Mouse (Mus musculus): ENCODE measurements at regions not wholly inside any gene's neighbourhood (a gene's known extent, or its start where the extent isn't known, plus 50 kb on each side); places are given as distances from the start of the nearest gene placed in this dataset.

DNA sequence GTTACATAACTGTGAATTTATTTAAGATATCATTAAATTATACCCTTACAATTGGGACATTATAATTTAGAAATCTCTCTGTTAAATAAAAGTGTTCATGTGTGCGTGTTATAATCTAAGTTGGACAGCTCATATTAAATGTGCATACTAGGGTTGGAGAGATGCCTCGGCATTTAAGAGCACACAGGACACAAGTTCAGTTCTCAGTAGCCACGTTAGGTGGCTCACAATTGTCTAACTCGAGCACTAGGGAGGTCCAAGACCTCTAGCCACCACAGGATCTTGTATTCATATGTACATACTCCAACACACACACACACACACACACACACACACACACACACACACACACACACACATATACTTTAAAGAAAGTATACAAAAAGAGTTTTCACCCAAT, 56.0 kb downstream of the Foxf2 start:
- DNase-seq (ENCODE audit: low spot score): no peak
- H3K9me3 ChIP-seq (replicated peaks): no peaks in the 10 kb centered on the region

DNA sequence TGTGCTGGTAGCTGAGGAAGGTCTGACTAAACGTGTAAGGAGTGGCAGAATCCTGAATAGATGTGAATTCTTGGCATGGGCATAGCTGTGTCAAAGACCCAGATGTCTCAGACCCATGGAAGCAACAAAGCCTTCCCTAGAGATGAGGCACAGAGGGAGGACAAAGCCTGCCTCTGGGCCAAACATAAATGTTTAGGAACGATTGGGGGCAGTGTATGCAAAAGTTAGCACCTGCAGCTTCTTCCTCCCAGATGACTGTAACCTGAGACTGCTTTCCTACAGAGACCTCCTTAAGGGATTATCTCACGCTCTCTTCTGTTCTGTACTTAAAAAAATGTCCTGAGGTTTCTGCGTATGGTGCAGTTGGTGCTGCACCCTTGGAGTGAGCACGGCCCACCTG, 57.7 kb downstream of the Foxf2 start:
- 45% methylated on average over 5 of the region's 5 CpGs for WGBS
- H3K27ac ChIP-seq (replicated peaks): no peak overlapping the region
- no peaks in the 10 kb centered on the region for H3K4me1 ChIP-seq
- DNase-seq (ENCODE audit: low spot score): no peak
- H3K36me3 ChIP-seq: no peaks in the 10 kb centered on the region
- no peaks in the 10 kb centered on the region for H3K27me3 ChIP-seq (ENCODE audit: low read depth, poor library complexity, severe bottlenecking)
- H3K4me3 ChIP-seq: no peak overlapping the region
- H3K9me3 ChIP-seq (replicated peaks): no peaks in the 10 kb centered on the region

More for the DNA sequence above, 56.0 kb downstream of the Foxf2 start:
- Histone ChIP-seq H3K4me1 (no peaks in the 10 kb centered on the region), H3K4me3 (no peak overlapping the region), H3K27ac (replicated peaks) (no peak overlapping the region), H3K27me3 (ENCODE audit: low read depth, poor library complexity, severe bottlenecking) (no peaks in the 10 kb centered on the region), H3K36me3 (no peaks in the 10 kb centered on the region)
- WGBS: 88% methylated on average over 4 of the region's 4 CpGs

DNA sequence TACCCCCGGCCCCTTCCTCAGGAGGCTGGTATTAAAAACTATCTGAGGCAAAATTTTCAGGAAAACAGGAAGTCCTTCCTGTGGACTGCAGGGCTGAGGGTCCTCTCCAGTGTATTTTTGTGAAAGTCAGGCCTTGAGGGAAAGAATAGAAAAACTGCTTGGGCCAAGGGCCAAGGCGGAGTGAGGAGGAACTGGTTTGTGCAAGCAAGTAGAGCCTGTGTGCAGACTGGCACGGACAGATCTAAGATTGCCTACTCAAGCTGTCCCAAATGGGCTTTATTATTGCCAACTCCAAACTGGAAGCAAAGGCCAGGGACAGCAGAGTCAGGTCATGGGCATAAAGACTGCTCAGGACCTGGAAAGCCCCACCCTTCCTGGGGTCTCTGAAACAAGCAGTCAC, 62.9 kb downstream of the Foxf2 start:
- no peak for DNase-seq (ENCODE audit: low spot score)
- 87% methylated on average over 3 of the region's 3 CpGs for WGBS
- H3K27ac ChIP-seq (replicated peaks): no peak overlapping the region

DNA sequence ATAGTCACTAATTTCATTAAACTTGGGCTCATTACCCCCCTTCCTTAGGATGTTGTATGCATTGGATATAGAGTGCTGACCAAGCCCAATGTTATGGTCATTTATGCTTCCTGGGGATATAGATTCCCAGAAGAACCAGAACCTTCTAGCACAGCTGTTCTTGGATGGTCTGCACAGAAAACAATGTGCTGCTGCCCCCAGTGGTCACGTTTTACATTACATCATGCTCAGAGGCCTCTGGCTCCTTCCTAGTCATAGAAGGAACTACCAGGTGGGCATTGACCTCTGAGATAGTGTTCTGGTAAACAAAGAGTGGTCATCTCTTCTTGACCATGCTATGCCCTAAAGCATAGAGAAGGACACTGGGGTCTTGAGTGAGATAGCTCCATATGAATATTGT, 63.7 kb downstream of the Foxf2 start:
- no peaks in the 10 kb centered on the region for H3K36me3 ChIP-seq
- H3K27me3 ChIP-seq (ENCODE audit: low read depth, poor library complexity, severe bottlenecking): no peaks in the 10 kb centered on the region
- no peaks in the 10 kb centered on the region for H3K4me1 ChIP-seq
- H3K27ac ChIP-seq (replicated peaks): no peak overlapping the region
- H3K4me3 ChIP-seq: no peak overlapping the region
- peak; percentile 25 for DNase-seq (ENCODE audit: low spot score)
- 2% methylated on average over 1 of the region's 1 CpGs for WGBS
- no peaks in the 10 kb centered on the region for H3K9me3 ChIP-seq (replicated peaks)

More for the DNA sequence above, 62.9 kb downstream of the Foxf2 start:
- Histone ChIP-seq H3K9me3 (replicated peaks) (no peaks in the 10 kb centered on the region), H3K4me3 (no peak overlapping the region), H3K4me1 (no peaks in the 10 kb centered on the region), H3K36me3 (no peaks in the 10 kb centered on the region), H3K27me3 (ENCODE audit: low read depth, poor library complexity, severe bottlenecking) (no peaks in the 10 kb centered on the region)

DNA sequence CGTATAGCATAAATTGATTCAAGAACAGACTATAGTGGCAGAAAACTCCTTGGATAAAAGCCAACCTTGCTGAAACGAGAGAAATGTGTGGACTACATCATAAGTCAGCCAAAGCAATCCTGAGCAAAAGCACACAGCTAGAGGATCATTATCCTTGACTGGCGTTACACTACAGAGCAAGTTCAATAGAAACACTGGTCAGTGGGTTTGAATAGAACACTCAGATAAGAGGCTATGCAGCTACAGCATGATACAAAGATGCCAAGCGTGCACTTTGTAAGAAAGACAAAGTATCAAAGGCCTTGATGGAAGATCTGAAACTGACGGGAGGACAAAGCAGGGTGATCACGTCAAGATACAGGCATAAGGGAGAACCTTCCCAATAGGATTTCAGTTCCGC, 70.1 kb downstream of the Foxf2 start:
- Histone ChIP-seq H3K27me3 (ENCODE audit: low read depth, poor library complexity, severe bottlenecking) (no peaks in the 10 kb centered on the region), H3K36me3 (no peaks in the 10 kb centered on the region), H3K9me3 (replicated peaks) (no peaks in the 10 kb centered on the region), H3K4me3 (no peak overlapping the region), H3K4me1 (no peaks in the 10 kb centered on the region), H3K27ac (replicated peaks) (no peak overlapping the region)
- DNase-seq (ENCODE audit: low spot score): no peak
- WGBS: 70% methylated on average over 7 of the region's 7 CpGs

DNA sequence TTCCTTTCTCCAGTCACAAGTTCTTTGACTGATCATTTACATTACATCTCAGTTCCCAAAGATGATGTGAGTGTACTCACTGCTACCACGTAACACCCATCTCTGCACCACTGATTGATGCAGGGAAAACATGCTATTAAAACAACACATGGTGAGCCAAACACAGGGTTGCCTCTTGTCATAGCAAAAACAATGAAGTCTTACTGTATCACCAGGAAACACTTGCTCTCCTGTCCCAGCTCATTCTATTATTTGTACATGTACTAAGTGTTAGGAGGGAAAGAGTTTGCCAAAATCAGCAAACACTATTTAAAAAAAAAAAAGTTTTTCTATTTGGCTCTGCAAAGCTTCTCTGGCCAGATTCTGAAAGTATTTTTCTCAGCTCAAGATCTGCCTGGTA, 78.6 kb downstream of the Foxf2 start:
- Histone ChIP-seq H3K4me1 (no peaks in the 10 kb centered on the region), H3K9me3 (replicated peaks) (no peaks in the 10 kb centered on the region), H3K27me3 (ENCODE audit: low read depth, poor library complexity, severe bottlenecking) (no peaks in the 10 kb centered on the region), H3K36me3 (no peaks in the 10 kb centered on the region), H3K27ac (replicated peaks) (no peak overlapping the region), H3K4me3 (no peak overlapping the region)
- DNase-seq (ENCODE audit: low spot score): no peak
- WGBS: 81% methylated on average over 1 of the region's 1 CpGs

DNA sequence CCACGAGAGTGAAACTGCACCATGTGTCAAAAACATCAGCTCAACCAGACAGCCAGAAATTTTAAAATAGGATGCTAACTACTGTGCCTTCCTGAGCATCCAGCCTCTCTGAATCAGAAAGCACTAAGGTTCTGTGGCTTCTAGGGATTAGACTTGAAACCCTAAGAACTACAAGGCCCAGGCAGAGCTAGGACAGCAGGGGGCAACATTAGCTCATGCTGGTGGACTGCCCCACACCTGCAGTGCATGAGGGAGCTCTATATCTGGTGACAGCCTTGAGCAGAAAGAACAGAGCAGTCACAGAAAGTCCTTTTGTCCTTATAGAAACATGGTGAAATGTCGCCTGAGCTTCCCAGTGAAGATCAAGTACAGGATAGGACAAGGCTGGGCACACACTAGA, 79.8 kb downstream of the Foxf2 start:
- no peak for DNase-seq (ENCODE audit: low spot score)
- Histone ChIP-seq H3K27me3 (ENCODE audit: low read depth, poor library complexity, severe bottlenecking) (no peaks in the 10 kb centered on the region), H3K4me3 (no peak overlapping the region), H3K9me3 (replicated peaks) (no peaks in the 10 kb centered on the region), H3K27ac (replicated peaks) (no peak overlapping the region), H3K36me3 (no peaks in the 10 kb centered on the region), H3K4me1 (no peaks in the 10 kb centered on the region)
- 84% methylated on average over 2 of the region's 2 CpGs for WGBS

DNA sequence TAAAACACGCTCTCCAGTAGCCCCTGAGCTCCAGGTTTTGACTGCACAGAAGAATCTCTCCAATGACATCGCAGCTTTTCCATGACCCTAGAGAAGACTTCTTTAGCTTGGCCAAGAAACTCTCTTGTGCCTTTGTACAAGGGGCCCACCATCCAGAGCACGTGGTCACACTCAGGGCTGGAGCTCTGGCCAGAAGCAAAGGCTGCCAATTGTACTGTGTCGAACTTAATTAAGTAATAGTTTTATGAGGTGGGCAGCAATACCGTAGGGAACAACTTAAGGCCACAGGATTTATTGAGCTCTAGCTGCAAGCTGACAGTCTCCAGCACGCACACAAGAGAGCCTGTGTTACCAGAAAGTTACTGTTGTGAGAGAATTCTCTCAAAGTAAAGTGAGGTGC, 85.1 kb downstream of the Foxf2 start:
- Histone ChIP-seq H3K27ac (replicated peaks) (no peak overlapping the region), H3K36me3 (no peaks in the 10 kb centered on the region), H3K4me1 (no peaks in the 10 kb centered on the region), H3K27me3 (ENCODE audit: low read depth, poor library complexity, severe bottlenecking) (no peaks in the 10 kb centered on the region), H3K4me3 (no peak overlapping the region), H3K9me3 (replicated peaks) (no peaks in the 10 kb centered on the region)
- WGBS: 86% methylated on average over 6 of the region's 6 CpGs
- DNase-seq (ENCODE audit: low spot score): no peak

DNA sequence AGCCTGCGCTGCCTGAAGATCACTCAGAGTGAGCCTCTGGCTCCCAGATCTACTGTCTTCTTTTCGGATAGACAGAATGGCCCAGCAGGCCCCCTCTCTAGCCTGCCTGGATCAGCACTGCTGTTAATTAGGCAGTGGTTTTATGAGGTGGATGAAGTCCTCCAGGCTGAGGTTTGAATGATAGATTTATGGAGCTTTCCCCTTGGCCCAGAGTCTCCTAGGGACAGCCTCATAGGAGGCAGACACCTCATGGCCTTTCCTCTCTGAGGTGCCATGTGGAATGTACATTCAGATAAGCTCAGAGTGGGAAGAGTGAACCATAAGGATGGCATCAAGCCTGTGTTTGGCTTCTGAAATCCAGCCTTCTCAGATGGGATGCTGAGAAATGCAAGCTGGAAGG, 90.1 kb downstream of the Foxf2 start:
- no peak for DNase-seq (ENCODE audit: low spot score)
- Histone ChIP-seq H3K27ac (replicated peaks) (no peak overlapping the region), H3K4me3 (no peak overlapping the region), H3K27me3 (ENCODE audit: low read depth, poor library complexity, severe bottlenecking) (no peaks in the 10 kb centered on the region), H3K4me1 (no peaks in the 10 kb centered on the region), H3K9me3 (replicated peaks) (no peaks in the 10 kb centered on the region), H3K36me3 (no peaks in the 10 kb centered on the region)
- 83% methylated on average over 2 of the region's 2 CpGs for WGBS

DNA sequence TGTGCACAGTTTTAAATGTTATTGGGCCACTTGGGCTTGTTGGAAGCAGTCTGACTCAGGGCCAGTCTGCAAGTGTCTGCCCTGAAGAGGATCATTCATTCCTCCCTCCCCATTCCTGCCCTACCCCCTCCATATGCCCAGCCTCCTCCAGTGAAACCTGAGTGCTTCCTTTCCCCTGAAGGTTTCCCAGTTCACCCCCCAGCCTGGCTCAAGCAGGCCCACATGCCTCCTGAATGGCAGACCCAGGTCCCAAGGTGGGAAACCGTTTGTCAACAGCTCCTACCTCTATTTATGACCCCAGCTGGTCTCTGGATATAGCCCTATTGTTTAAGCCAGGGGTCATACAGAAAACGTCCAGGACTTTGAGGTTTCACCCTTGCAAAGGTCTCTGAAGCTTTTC, 89.7 kb upstream of the Foxc1 start:
- no peaks in the 10 kb centered on the region for H3K27me3 ChIP-seq (ENCODE audit: low read depth, poor library complexity, severe bottlenecking)
- H3K4me1 ChIP-seq: no peaks in the 10 kb centered on the region
- no peaks in the 10 kb centered on the region for H3K9me3 ChIP-seq (replicated peaks)
- DNase-seq (ENCODE audit: low spot score): no peak
- H3K36me3 ChIP-seq: no peaks in the 10 kb centered on the region
- WGBS: 45% methylated on average over 2 of the region's 2 CpGs
- H3K4me3 ChIP-seq: no peak overlapping the region
- H3K27ac ChIP-seq (replicated peaks): no peak overlapping the region

DNA sequence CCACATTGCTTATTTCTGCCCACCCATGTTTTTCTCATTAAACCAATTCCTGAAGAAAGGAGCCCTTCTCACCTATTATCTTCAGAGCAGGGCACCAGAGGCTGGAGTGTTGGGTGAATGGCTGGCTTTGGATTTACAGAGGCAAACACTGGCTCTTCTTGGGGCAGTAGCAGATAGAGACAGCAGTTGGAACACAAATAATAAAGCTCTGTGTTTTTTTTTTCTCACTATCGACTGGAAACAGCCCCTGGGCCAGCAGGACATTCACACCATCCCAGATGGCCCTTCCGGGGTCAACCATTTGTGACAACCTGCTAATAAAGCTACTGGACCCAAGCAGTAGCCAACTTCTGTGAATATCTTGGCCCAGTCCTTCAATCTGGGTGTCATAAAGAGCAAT, 85.7 kb upstream of the Foxc1 start:
- Histone ChIP-seq H3K4me1 (no peaks in the 10 kb centered on the region), H3K36me3 (no peaks in the 10 kb centered on the region), H3K27me3 (ENCODE audit: low read depth, poor library complexity, severe bottlenecking) (no peaks in the 10 kb centered on the region), H3K4me3 (no peak overlapping the region), H3K9me3 (replicated peaks) (no peaks in the 10 kb centered on the region), H3K27ac (replicated peaks) (no peak overlapping the region)
- 71% methylated on average over 2 of the region's 2 CpGs for WGBS
- no peak for DNase-seq (ENCODE audit: low spot score)

DNA sequence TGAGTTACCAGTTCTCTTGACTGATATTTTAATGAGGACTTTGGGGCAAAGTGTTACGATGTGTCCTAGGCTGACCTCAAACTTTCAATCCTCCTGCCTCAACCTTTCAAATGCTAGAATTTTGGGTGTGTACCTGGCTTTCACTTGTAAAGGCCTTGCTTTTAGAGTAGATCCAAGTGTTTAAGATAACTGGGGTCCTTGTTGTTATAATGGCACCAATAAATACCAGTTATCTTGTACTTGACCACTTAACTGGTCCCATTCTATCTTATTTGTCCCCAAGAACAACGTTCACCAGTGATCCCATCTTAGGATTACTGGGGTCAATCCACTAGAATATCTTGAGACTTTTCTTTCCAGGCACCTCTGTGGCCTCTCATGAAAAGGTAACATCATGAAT, 77.6 kb upstream of the Foxc1 start:
- H3K36me3 ChIP-seq: no peaks in the 10 kb centered on the region
- WGBS: 96% methylated on average over 2 of the region's 2 CpGs
- H3K4me1 ChIP-seq: no peaks in the 10 kb centered on the region
- H3K27ac ChIP-seq (replicated peaks): no peak overlapping the region
- H3K9me3 ChIP-seq (replicated peaks): no peaks in the 10 kb centered on the region
- no peak for DNase-seq (ENCODE audit: low spot score)
- H3K4me3 ChIP-seq: no peak overlapping the region
- H3K27me3 ChIP-seq (ENCODE audit: low read depth, poor library complexity, severe bottlenecking): no peaks in the 10 kb centered on the region

DNA sequence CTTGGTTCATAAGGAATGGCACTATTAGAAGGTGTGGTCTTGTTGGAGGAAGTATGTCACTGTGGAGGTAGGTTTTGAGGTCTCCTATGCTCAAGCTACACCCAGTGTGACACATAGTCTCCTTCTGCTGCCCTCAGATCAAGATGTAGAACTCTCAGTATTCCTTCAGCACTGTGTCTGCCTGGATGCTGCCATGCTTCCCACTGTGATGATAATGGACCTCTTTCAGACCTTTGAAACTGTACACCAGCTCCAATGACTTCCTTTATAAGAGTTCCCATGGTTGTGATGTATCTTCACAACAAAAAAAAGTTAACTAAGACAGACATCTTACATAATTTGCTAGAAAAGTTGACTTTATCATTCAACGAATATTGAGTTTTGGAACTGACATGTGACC, 60.2 kb upstream of the Foxc1 start:
- H3K9me3 ChIP-seq (replicated peaks): no peaks in the 10 kb centered on the region
- H3K4me1 ChIP-seq: no peaks in the 10 kb centered on the region
- no peaks in the 10 kb centered on the region for H3K27me3 ChIP-seq (ENCODE audit: low read depth, poor library complexity, severe bottlenecking)
- no peak overlapping the region for H3K4me3 ChIP-seq
- no peaks in the 10 kb centered on the region for H3K36me3 ChIP-seq
- H3K27ac ChIP-seq (replicated peaks): no peak overlapping the region
- DNase-seq (ENCODE audit: low spot score): no peak
- 85% methylated on average over 1 of the region's 1 CpGs for WGBS
